Mouse (Mus musculus): ENCODE data around the gene Ikbke. TPM values are rescaled to one million over a fixed set of nuclear protein-coding genes. Genes with fewer than 3 reads are reported as not detected.
A peak's percentile ranks its signal among the peaks of the same experiment; 100 is the strongest.

Gene Ikbke
- polyA plus RNA-seq, 1 experiment from 2014 or later, result 1.4 TPM

DNA sequence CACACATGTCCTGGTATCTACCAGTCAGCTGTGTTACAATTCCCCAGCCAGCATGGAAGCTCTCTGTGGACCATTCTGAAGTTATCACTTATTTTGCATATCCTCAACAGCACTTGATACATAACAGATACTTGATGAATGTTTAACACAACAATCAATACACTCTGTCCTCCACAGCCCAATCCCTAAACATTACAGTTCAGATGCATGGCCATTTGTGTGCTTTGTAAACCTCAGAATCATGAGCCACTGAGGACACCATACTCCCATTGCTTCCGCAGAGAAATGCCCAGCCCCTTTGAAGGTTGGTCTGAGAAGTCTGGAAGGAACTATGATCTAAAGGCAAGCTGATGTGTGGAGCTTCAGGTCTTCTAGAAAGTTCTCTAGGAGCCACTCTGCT, 67.8 kb downstream of the Ikbke start:
- H3K36me3 ChIP-seq (replicated peaks; ENCODE audit: control insufficient read depth, insufficient read depth), result no peaks in the 10 kb centered on the region
- H3K9me3 ChIP-seq (ENCODE audit: control insufficient read depth, low read length), result no peaks in the 10 kb centered on the region
- ATAC-seq (ENCODE audit: low FRiP score) (no peak), DNase-seq (ENCODE audit: low spot score) (no peak)
- no peaks in the 10 kb centered on the region for H3K4me1 ChIP-seq (replicated peaks; ENCODE audit: control insufficient read depth, insufficient read depth, low read length)
- WGBS, result 89% methylated on average over 1 of the region's 1 CpGs
- no peak overlapping the region for H3K9ac ChIP-seq
- H3K27ac ChIP-seq, result no peak overlapping the region
- no peak overlapping the region for H3K4me2 ChIP-seq (replicated peaks)
- H3K4me3 ChIP-seq (replicated peaks; ENCODE audit: low read length), result no peak overlapping the region
- H3K27me3 ChIP-seq (ENCODE audit: control insufficient read depth, insufficient read depth, low read length), result no peaks in the 10 kb centered on the region

DNA sequence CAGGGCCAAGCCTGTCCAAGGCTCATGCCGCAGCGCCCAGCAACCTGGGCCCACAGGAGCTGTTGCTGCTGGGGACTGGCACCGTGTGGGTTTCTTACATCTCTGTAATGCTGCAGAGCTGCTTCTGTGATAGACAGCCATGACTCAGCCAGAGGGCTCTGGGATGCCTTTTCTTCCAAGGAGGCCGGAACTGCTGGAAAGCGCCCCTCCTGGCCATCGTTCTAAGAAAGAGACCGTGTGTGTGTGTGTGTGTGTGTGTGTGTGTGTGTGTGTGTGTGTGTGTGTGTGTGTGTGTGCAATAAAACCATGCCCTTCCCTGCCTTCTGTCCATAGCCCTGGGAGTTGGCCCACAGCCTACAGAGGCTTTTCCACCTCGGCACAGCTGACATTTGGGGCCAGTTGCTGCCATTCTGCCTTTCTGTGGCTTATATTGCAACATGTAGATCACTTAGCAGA, 69.4 kb downstream of the Ikbke start:
- H3K27me3 ChIP-seq (ENCODE audit: control insufficient read depth, insufficient read depth, low read length), result no peaks in the 10 kb centered on the region
- no peak overlapping the region for H3K4me3 ChIP-seq (replicated peaks; ENCODE audit: low read length)
- DNase-seq (ENCODE audit: low spot score) (no peak), ATAC-seq (ENCODE audit: low FRiP score) (no peak)
- H3K27ac ChIP-seq, result no peak overlapping the region
- no peaks in the 10 kb centered on the region for H3K4me1 ChIP-seq (replicated peaks; ENCODE audit: control insufficient read depth, insufficient read depth, low read length)
- no peaks in the 10 kb centered on the region for H3K36me3 ChIP-seq (replicated peaks; ENCODE audit: control insufficient read depth, insufficient read depth)
- WGBS, result 62% methylated on average over 8 of the region's 8 CpGs
- no peak overlapping the region for H3K4me2 ChIP-seq (replicated peaks)
- H3K9me3 ChIP-seq (ENCODE audit: control insufficient read depth, low read length), result no peaks in the 10 kb centered on the region
- H3K9ac ChIP-seq, result no peak overlapping the region

DNA sequence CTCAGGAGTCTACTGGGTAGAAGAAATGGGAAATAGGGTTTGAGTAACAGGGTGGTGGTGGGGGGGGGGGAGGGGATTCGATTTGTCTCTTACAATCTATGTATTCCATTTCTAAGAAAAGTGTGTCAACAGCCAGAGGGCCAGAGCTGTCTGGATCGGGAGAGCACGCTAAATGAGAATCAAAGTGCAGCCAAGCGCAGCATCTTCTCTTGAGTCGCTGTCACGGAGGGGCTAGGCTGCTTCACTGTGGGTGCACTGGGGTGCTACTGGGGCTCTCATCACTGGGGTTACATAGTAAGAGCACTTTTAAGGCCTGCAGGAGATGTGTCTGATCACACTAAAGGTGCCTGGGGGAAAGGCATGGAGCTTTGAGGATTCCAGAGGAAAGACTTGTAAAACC, 70.6 kb downstream of the Ikbke start:
- Histone ChIP-seq H3K4me3 (replicated peaks; ENCODE audit: low read length) (no peak overlapping the region), H3K4me1 (replicated peaks; ENCODE audit: control insufficient read depth, insufficient read depth, low read length) (no peaks in the 10 kb centered on the region), H3K36me3 (replicated peaks; ENCODE audit: control insufficient read depth, insufficient read depth) (no peaks in the 10 kb centered on the region), H3K27ac (peak overlapping the region; percentile 57; the same call in 1 of the 2 replicates), H3K27me3 (ENCODE audit: control insufficient read depth, insufficient read depth, low read length) (no peaks in the 10 kb centered on the region), H3K9me3 (ENCODE audit: control insufficient read depth, low read length) (no peaks in the 10 kb centered on the region), H3K9ac (no peak overlapping the region), H3K4me2 (replicated peaks) (no peak overlapping the region)
- WGBS, result 52% methylated on average over 6 of the region's 6 CpGs
- no peak for ATAC-seq (ENCODE audit: low FRiP score)
- DNase-seq (ENCODE audit: low spot score), result no peak

DNA sequence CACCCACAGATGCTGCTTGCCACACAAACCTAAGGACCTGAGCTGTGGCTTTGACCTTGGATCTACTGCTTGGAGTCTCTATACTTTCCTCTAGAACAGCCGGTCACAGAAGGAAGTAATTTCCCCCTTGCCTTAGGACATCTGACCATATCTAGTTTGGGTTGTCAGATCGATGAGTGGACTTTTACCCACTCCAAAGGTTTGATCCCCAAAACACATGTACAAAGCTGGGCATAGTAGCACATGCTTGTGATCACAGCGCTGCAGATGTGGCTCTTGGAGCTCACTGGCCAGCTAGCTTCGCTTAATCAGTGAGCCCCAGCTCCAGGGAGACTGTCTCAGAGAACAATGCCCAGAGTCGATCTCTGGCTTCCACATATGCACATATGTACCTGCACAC, 71.3 kb downstream of the Ikbke start:
- ATAC-seq (ENCODE audit: low FRiP score), result no peak
- 91% methylated on average over 5 of the region's 5 CpGs for WGBS
- no peak overlapping the region for H3K4me3 ChIP-seq (replicated peaks; ENCODE audit: low read length)
- H3K4me1 ChIP-seq (replicated peaks; ENCODE audit: control insufficient read depth, insufficient read depth, low read length), result no peaks in the 10 kb centered on the region
- H3K27me3 ChIP-seq (ENCODE audit: control insufficient read depth, insufficient read depth, low read length), result no peaks in the 10 kb centered on the region
- no peak overlapping the region for H3K27ac ChIP-seq
- no peak for DNase-seq (ENCODE audit: low spot score)
- no peaks in the 10 kb centered on the region for H3K9me3 ChIP-seq (ENCODE audit: control insufficient read depth, low read length)
- no peaks in the 10 kb centered on the region for H3K36me3 ChIP-seq (replicated peaks; ENCODE audit: control insufficient read depth, insufficient read depth)
- H3K9ac ChIP-seq, result no peak overlapping the region
- no peak overlapping the region for H3K4me2 ChIP-seq (replicated peaks)

DNA sequence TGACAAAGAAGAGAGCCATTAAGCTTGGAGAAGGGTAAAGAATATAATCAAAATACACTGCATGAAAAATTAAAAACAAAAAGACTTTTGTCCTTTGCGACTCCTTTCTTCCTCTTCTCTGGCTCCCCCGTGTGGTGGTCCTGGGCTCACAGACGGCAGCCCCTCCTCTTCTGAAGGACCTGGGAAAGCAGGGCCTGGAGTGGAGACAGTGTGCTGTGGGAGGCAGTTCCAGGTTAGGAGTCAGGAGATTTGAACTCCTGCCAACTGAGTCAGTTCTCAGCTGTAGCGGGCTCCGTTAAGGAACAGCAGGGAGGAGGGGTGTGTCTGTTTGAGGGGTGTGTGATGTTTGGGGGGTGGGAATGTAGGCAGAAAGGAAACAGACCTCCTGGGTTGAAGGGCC, 71.9 kb downstream of the Ikbke start:
- H3K27ac ChIP-seq, result no peak overlapping the region
- no peak overlapping the region for H3K4me3 ChIP-seq (replicated peaks; ENCODE audit: low read length)
- H3K4me2 ChIP-seq (replicated peaks), result no peak overlapping the region
- no peaks in the 10 kb centered on the region for H3K27me3 ChIP-seq (ENCODE audit: control insufficient read depth, insufficient read depth, low read length)
- DNase-seq (ENCODE audit: low spot score) (peak; percentile 74), ATAC-seq (ENCODE audit: low FRiP score) (peak; percentile 59; the same call in 1 of the 2 replicates)
- H3K9me3 ChIP-seq (ENCODE audit: control insufficient read depth, low read length), result no peaks in the 10 kb centered on the region
- no peaks in the 10 kb centered on the region for H3K36me3 ChIP-seq (replicated peaks; ENCODE audit: control insufficient read depth, insufficient read depth)
- WGBS, result 4% methylated on average over 5 of the region's 5 CpGs
- H3K4me1 ChIP-seq (replicated peaks; ENCODE audit: control insufficient read depth, insufficient read depth, low read length), result no peaks in the 10 kb centered on the region
- H3K9ac ChIP-seq, result no peak overlapping the region

DNA sequence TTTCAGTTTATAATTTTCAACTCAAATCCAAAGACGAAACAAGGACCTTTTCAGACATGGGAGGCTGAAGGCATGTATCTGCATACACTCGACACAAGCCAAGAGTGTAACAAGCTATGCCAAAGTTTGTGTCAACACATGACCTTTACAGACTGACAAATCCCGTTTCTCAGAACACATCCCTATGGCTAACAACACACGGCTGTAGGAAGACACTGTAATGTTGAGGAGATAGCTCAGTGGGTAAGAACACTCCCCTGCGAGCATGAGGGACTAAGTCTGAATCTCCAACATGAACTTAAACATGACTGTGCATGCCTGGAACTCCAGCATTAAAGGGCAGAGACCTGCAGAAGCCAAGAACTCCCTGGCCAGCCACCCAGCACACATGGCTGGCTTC, 73.1 kb downstream of the Ikbke start:
- H3K27ac ChIP-seq, result no peak overlapping the region
- H3K9me3 ChIP-seq (ENCODE audit: control insufficient read depth, low read length), result no peaks in the 10 kb centered on the region
- no peaks in the 10 kb centered on the region for H3K27me3 ChIP-seq (ENCODE audit: control insufficient read depth, insufficient read depth, low read length)
- DNase-seq (ENCODE audit: low spot score) (no peak), ATAC-seq (ENCODE audit: low FRiP score) (no peak)
- 89% methylated on average over 5 of the region's 5 CpGs for WGBS
- no peak overlapping the region for H3K4me3 ChIP-seq (replicated peaks; ENCODE audit: low read length)
- no peak overlapping the region for H3K4me2 ChIP-seq (replicated peaks)
- no peak overlapping the region for H3K9ac ChIP-seq
- H3K4me1 ChIP-seq (replicated peaks; ENCODE audit: control insufficient read depth, insufficient read depth, low read length), result no peaks in the 10 kb centered on the region
- no peaks in the 10 kb centered on the region for H3K36me3 ChIP-seq (replicated peaks; ENCODE audit: control insufficient read depth, insufficient read depth)

DNA sequence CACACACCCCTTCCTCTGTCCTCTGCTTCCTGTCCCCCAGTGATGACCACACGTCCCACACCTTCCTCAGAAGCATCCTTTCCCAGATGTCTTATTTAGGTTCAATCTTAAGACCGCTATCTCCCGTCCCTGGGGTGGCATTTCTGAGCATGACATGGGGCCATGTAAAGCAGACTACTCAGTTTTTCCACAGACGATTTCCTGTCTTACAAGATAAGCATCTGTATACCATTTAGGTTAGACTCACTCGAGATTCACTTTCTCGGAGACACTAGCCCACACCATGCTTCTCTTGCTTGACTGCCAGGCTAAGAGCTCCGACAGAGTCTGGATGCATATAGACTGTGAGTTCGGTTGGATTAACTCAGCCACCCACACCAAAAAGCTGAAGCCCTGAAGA, 74.9 kb downstream of the Ikbke start:
- no peak overlapping the region for H3K9ac ChIP-seq
- DNase-seq (ENCODE audit: low spot score), result no peak
- no peaks in the 10 kb centered on the region for H3K9me3 ChIP-seq (ENCODE audit: control insufficient read depth, low read length)
- WGBS, result 83% methylated on average over 8 of the region's 8 CpGs
- H3K27me3 ChIP-seq (ENCODE audit: control insufficient read depth, insufficient read depth, low read length), result no peaks in the 10 kb centered on the region
- H3K4me3 ChIP-seq (replicated peaks; ENCODE audit: low read length), result no peak overlapping the region
- H3K4me1 ChIP-seq (replicated peaks; ENCODE audit: control insufficient read depth, insufficient read depth, low read length), result no peaks in the 10 kb centered on the region
- no peak overlapping the region for H3K27ac ChIP-seq
- no peaks in the 10 kb centered on the region for H3K36me3 ChIP-seq (replicated peaks; ENCODE audit: control insufficient read depth, insufficient read depth)
- ATAC-seq (ENCODE audit: low FRiP score), result no peak
- no peak overlapping the region for H3K4me2 ChIP-seq (replicated peaks)

Other genes with a start within 250 kb of the Ikbke start
- 22.5 and 23.7 TPM in 2 replicates for gene Mapkapk2, start 181.8 kb downstream of the Ikbke start, polyA plus RNA-seq (2014; fragmentation: Nextera tagmentation; extraction: Ambion mirVana)
- 14.8 and 18.2 TPM in 2 replicates for gene Dyrk3, start 141.3 kb downstream of the Ikbke start, polyA plus RNA-seq (2014; fragmentation: Nextera tagmentation; extraction: Ambion mirVana)
- gene Eif2d, start 126.4 kb downstream of the Ikbke start, polyA plus RNA-seq (2014; fragmentation: Nextera tagmentation; extraction: Ambion mirVana), result 50.3 TPM in 2 replicates
- gene Rassf5, start 34.3 kb downstream of the Ikbke start, polyA plus RNA-seq (2014; fragmentation: Nextera tagmentation; extraction: Ambion mirVana), result 4.0 and 5.0 TPM in 2 replicates
- gene Srgap2, start 247.7 kb upstream of the Ikbke start, polyA plus RNA-seq (2014; fragmentation: Nextera tagmentation; extraction: Ambion mirVana), result 33.6 and 35.3 TPM in 2 replicates
- 0.91 and 1.4 TPM in 2 replicates for gene Fam72a, start 248.3 kb upstream of the Ikbke start, polyA plus RNA-seq (2014; fragmentation: Nextera tagmentation; extraction: Ambion mirVana)